Mouse (Mus musculus): Measurements from ENCODE around the gene Ovca2. TPM values are rescaled to one million over a fixed set of nuclear protein-coding genes. Genes with fewer than 3 reads are reported as not detected.

Gene Ovca2
- 14.4 and 14.5 TPM in 2 replicates for polyA plus RNA-seq (2015; fragmentation: Nextera tagmentation; extraction: Ambion mirVana)

GRCm38 (mm10) chr11:75178672-75179208, at the start of gene Ovca2:
Ovca2 (minus strand) TSS chr11:75178835.
- H3K36me3 ChIP-seq (ENCODE audit: control insufficient read depth, insufficient read depth, low read length): peaks cover 5% of the 10 kb centered on the region
- ATAC-seq: peak; percentile 95
- 0% methylated on average over 33 of the region's 33 CpGs for WGBS

GRCm38 (mm10) chr11:75227632-75228031, 49.0 kb upstream of the Ovca2 start:
- whole genome bisulfite sequencing: 50% methylated on average over 3 of the region's 3 CpGs

More at GRCm38 (mm10) chr11:75178672-75179208, at the start of gene Ovca2:
- peak within 1 kb of the TSS; percentile 89 for H3K9ac ChIP-seq (ENCODE audit: low read depth, low read length)
- H3K27me3 ChIP-seq (replicated peaks; ENCODE audit: control insufficient read depth, insufficient read depth, low read length): no peaks in the 10 kb centered on the region
- H3K4me2 ChIP-seq (ENCODE audit: low read length): peak within 1 kb of the TSS; percentile 98
- no peaks in the 10 kb centered on the region for H3K9me3 ChIP-seq (ENCODE audit: control insufficient read depth, low read length)
- peak within 1 kb of the TSS; percentile 89 for H3K27ac ChIP-seq (ENCODE audit: low read depth, low read length)
- peaks cover 17% of the 10 kb centered on the region for H3K4me1 ChIP-seq (ENCODE audit: control insufficient read depth, insufficient read depth, low read depth, low read length)
- H3K4me3 ChIP-seq (ENCODE audit: low read length): peak within 1 kb of the TSS; percentile 73

GRCm38 (mm10) chr11:75224835-75225234, 46.2 kb upstream of the Ovca2 start:
- Histone ChIP-seq H3K27ac (ENCODE audit: low read depth, low read length) (no peak overlapping the region), H3K4me1 (ENCODE audit: control insufficient read depth, insufficient read depth, low read depth, low read length) (no peaks in the 10 kb centered on the region), H3K27me3 (replicated peaks; ENCODE audit: control insufficient read depth, insufficient read depth, low read length) (no peaks in the 10 kb centered on the region), H3K4me2 (ENCODE audit: low read length) (no peak overlapping the region), H3K36me3 (ENCODE audit: control insufficient read depth, insufficient read depth, low read length) (no peaks in the 10 kb centered on the region), H3K9ac (ENCODE audit: low read depth, low read length) (no peak overlapping the region), H3K9me3 (ENCODE audit: control insufficient read depth, low read length) (no peaks in the 10 kb centered on the region), H3K4me3 (ENCODE audit: low read length) (no peak overlapping the region)
- whole genome bisulfite sequencing: 94% methylated on average over 4 of the region's 4 CpGs
- no peak for ATAC-seq

More at GRCm38 (mm10) chr11:75227632-75228031, 49.0 kb upstream of the Ovca2 start:
- H3K4me2 ChIP-seq (ENCODE audit: low read length): no peak overlapping the region
- H3K9me3 ChIP-seq (ENCODE audit: control insufficient read depth, low read length): no peaks in the 10 kb centered on the region
- no peak overlapping the region for H3K9ac ChIP-seq (ENCODE audit: low read depth, low read length)
- H3K36me3 ChIP-seq (ENCODE audit: control insufficient read depth, insufficient read depth, low read length): no peaks in the 10 kb centered on the region
- no peak for ATAC-seq
- H3K4me1 ChIP-seq (ENCODE audit: control insufficient read depth, insufficient read depth, low read depth, low read length): no peaks in the 10 kb centered on the region
- no peaks in the 10 kb centered on the region for H3K27me3 ChIP-seq (replicated peaks; ENCODE audit: control insufficient read depth, insufficient read depth, low read length)
- H3K27ac ChIP-seq (ENCODE audit: low read depth, low read length): no peak overlapping the region
- no peak overlapping the region for H3K4me3 ChIP-seq (ENCODE audit: low read length)

- Histone ChIP-seq H3K4me1 (ENCODE audit: control insufficient read depth, insufficient read depth, low read depth, low read length) (no peaks in the 10 kb centered on the region), H3K4me2 (ENCODE audit: low read length) (no peak overlapping the region), H3K27ac (ENCODE audit: low read depth, low read length) (no peak overlapping the region), H3K9me3 (ENCODE audit: control insufficient read depth, low read length) (no peaks in the 10 kb centered on the region), H3K36me3 (ENCODE audit: control insufficient read depth, insufficient read depth, low read length) (no peaks in the 10 kb centered on the region), H3K9ac (ENCODE audit: low read depth, low read length) (no peak overlapping the region), H3K27me3 (replicated peaks; ENCODE audit: control insufficient read depth, insufficient read depth, low read length) (no peaks in the 10 kb centered on the region), H3K4me3 (ENCODE audit: low read length) (no peak overlapping the region)
- ATAC-seq: no peak
- WGBS: 85% methylated on average over 12 of the region's 12 CpGs
Observed at GRCm38 (mm10) chr11:75224062-75224461, 45.4 kb upstream of the Ovca2 start.

- Histone ChIP-seq H3K4me3 (ENCODE audit: low read length) (no peak overlapping the region), H3K9me3 (ENCODE audit: control insufficient read depth, low read length) (no peaks in the 10 kb centered on the region), H3K36me3 (ENCODE audit: control insufficient read depth, insufficient read depth, low read length) (no peaks in the 10 kb centered on the region), H3K4me1 (ENCODE audit: control insufficient read depth, insufficient read depth, low read depth, low read length) (no peaks in the 10 kb centered on the region; the same call in 1 of the 2 replicates), H3K9ac (ENCODE audit: low read depth, low read length) (no peak overlapping the region), H3K27ac (ENCODE audit: low read depth, low read length) (no peak overlapping the region), H3K4me2 (ENCODE audit: low read length) (no peak overlapping the region), H3K27me3 (replicated peaks; ENCODE audit: control insufficient read depth, insufficient read depth, low read length) (no peaks in the 10 kb centered on the region)
- 41% methylated on average over 5 of the region's 6 CpGs for WGBS
- no peak for ATAC-seq
Observed at GRCm38 (mm10) chr11:75220517-75221145, 42.0 kb upstream of the Ovca2 start.

DNA sequence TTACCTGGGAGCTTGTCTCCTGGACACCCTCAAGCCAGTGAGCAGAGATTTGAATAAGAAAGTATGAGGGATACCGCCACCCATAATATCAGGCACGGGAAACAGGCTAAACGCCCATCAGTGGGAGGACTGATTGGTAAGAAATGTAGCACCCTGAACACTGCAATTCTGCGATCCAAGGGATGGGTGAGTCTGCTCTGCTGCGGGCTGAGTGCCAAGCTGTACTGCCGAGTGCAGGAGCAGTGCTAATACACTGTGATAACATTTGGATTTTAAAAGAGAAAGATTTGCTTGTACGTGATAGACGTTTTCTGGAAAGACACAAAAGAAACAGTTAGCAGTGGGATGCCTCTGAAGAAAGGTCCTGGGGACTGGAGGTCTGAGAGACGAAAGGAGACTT, 41.5 kb upstream of the Ovca2 start:
- no peaks in the 10 kb centered on the region; the same call in 1 of the 2 replicates for H3K4me1 ChIP-seq (ENCODE audit: control insufficient read depth, insufficient read depth, low read depth, low read length)
- no peaks in the 10 kb centered on the region for H3K36me3 ChIP-seq (ENCODE audit: control insufficient read depth, insufficient read depth, low read length)
- no peak overlapping the region for H3K4me3 ChIP-seq (ENCODE audit: low read length)
- 28% methylated on average over 9 of the region's 9 CpGs for WGBS
- H3K9ac ChIP-seq (ENCODE audit: low read depth, low read length): no peak overlapping the region
- H3K27me3 ChIP-seq (replicated peaks; ENCODE audit: control insufficient read depth, insufficient read depth, low read length): no peaks in the 10 kb centered on the region
- H3K27ac ChIP-seq (ENCODE audit: low read depth, low read length): no peak overlapping the region
- no peaks in the 10 kb centered on the region for H3K9me3 ChIP-seq (ENCODE audit: control insufficient read depth, low read length)
- no peak for ATAC-seq
- H3K4me2 ChIP-seq (ENCODE audit: low read length): no peak overlapping the region

DNA sequence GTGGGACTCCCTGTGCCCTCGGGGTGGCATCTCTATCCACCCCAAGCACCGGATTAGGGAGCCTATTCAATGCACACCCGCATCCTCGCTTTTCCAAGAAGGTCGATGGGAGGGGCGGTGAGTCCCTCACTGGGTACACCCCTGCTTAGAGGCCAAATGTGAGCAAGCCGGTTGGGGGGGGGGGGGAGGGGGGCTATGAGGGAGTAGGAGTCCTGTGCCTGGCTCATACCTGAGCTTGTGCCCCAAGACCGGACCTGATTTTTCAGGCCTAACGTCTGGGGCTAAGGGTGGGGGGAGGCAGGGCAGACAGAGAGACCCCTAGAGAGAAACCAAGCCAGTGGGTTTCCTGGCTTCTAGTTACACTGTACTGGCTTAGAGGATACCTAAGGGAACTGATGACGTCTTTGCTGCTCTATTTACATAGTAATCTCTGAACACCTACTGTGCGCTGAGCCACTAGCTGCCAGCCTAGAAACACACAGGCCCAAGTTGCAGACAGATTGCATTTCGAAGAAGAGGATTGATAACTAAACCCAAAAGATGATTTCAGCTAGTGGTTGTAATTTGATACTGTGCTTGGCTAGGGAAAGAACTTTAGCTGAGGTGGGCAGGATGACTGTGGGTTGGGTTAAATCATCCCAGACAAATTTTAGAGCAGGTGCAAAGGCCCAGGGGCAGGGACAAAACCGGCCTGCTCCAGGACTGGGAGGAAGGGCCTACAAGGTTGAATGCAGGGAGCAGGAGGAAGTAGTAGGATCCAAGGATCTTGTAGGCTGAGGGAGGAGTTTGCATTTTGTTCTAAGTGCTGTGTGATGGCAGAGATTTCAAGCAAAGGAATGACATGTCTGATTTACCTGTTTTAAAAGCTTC, 35.7 kb upstream of the Ovca2 start:
- H3K4me2 ChIP-seq (ENCODE audit: low read length): peak overlapping the region; percentile 60
- no peaks in the 10 kb centered on the region for H3K27me3 ChIP-seq (replicated peaks; ENCODE audit: control insufficient read depth, insufficient read depth, low read length)
- peak overlapping the region; percentile 62 for H3K9ac ChIP-seq (ENCODE audit: low read depth, low read length)
- H3K36me3 ChIP-seq (ENCODE audit: control insufficient read depth, insufficient read depth, low read length): no peaks in the 10 kb centered on the region
- 0 out of 2 replicates have a peak overlapping the region, but pooled peaks have one; percentile 23 for H3K27ac ChIP-seq (ENCODE audit: low read depth, low read length)
- peaks cover 17% of the 10 kb centered on the region for H3K4me1 ChIP-seq (ENCODE audit: control insufficient read depth, insufficient read depth, low read depth, low read length)
- peak overlapping the region; percentile 35 for H3K4me3 ChIP-seq (ENCODE audit: low read length)
- ATAC-seq: peak; percentile 41
- no peaks in the 10 kb centered on the region for H3K9me3 ChIP-seq (ENCODE audit: control insufficient read depth, low read length)
- 20% methylated on average over 12 of the region's 13 CpGs for WGBS

GRCm38 (mm10) chr11:75213372-75214080, 34.9 kb upstream of the Ovca2 start:
- ATAC-seq: peak; percentile 55
- Histone ChIP-seq H3K9ac (ENCODE audit: low read depth, low read length) (peak overlapping the region; percentile 62), H3K27me3 (replicated peaks; ENCODE audit: control insufficient read depth, insufficient read depth, low read length) (no peaks in the 10 kb centered on the region), H3K4me1 (ENCODE audit: control insufficient read depth, insufficient read depth, low read depth, low read length) (peaks cover 17% of the 10 kb centered on the region), H3K4me3 (ENCODE audit: low read length) (peak overlapping the region; percentile 35), H3K27ac (ENCODE audit: low read depth, low read length) (no peak overlapping the region; the same call in 1 of the 2 replicates), H3K9me3 (ENCODE audit: control insufficient read depth, low read length) (no peaks in the 10 kb centered on the region), H3K4me2 (ENCODE audit: low read length) (peak overlapping the region; percentile 60), H3K36me3 (ENCODE audit: control insufficient read depth, insufficient read depth, low read length) (no peaks in the 10 kb centered on the region)
- WGBS: 5% methylated on average over 33 of the region's 35 CpGs
